Mouse (Mus musculus) granulocyte monocyte progenitor cell, adult 5-6 weeks (primary cell): ENCODE results near the gene Meis2. TPM values are rescaled to one million over a fixed set of nuclear protein-coding genes. Genes with fewer than 3 reads are reported as not detected.

ENCODE experiments used
- ATAC-seq: replicated peaks from 2 replicates; pipeline ENCODE4 v1.8.0; 2016; ENCODE audit warnings: mild to moderate bottlenecking, moderate TSS enrichment, inconsistent platforms; ENCODE audit not compliant: poor library complexity, severe bottlenecking
- total RNA-seq, 2 experiments: library from RNA; stranded (forward) in 1 of 2; stranded (reverse) in 1 of 2; fragments of 200-712, 200-1000 nt in 1 of 2; fragments of >200 nt in 1 of 2; fragmentation: Nextera tagmentation in 1 of 2; gene quantifications; 2 replicates each; pipeline ENCODE4 v1.2.3; 2014 to 2017

Gene Meis2
- total RNA-seq, 2 experiments from 2014 or later = not detected

GRCm38 (mm10) chr2:115875802-115876531, 189.7 kb downstream of the Meis2 start:
- ATAC-seq = no peak

GRCm38 (mm10) chr2:115872851-115873250, 192.8 kb downstream of the Meis2 start:
- ATAC-seq = no peak

GRCm38 (mm10) chr2:115869966-115870365, 195.7 kb downstream of the Meis2 start:
- ATAC-seq = no peak

DNA sequence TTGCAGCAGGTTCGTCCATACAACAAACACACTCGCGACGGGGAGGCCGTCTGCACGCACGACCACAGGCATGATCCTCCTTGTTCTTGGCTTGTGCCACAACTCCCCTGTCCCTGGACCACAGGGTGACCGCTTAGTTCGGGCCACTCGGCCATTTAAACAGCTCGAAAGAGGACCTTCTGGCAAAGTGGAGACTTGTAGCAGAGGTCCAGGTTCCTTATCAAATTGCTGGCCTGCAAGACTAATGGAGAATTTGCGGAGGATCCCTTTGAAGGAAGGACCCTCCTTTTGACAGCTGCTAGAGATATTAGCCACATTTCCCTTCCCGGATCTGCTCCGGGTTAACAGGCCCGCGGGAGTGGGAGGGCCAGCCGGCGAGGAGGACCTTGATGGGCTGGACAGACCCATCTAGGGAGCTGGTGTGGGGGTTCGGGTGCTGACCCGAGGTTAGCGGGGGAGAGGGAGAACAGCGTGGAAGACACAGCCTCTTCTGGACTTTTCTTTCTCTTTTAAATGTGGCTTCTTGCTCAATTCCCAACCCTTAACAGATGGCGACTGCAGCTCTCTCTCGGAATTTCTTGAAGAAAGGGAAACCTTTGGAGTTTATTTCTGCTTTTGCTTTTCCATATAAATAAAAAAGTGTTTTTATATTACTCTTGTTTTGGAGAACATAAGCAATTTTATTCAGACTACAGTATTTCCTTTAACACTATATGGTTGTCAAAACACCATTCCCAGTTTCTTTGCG, 204.9 kb downstream of the Meis2 start:
- ATAC-seq = 0 out of 2 replicates have a peak, but pooled peaks have one; percentile 13

GRCm38 (mm10) chr2:115860141-115860480, 205.5 kb downstream of the Meis2 start:
- ATAC-seq = no peak

- no peak for ATAC-seq
These were observed 206.1 kb downstream of the Meis2 start for GRCm38 (mm10) chr2:115859371-115860140.

DNA sequence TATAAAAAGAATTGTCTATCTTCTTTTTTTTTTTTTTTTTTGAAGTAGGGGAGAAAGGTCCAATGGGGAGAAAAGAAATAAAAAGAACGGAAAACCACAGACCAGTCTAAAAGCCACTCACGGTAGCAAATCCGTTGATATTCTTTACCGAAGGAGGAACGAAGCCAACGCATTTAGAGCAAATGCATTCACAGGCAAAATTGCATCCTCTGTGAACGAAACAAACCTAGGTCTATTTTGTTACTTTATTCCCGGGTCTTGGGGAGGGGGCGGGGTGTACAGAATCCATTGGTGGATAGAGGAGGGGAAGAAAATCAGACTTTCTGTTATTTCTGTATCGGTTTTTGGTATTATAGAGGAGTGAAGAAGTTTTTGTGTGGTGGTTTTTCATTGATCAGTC, 206.7 kb downstream of the Meis2 start:
- no peak for ATAC-seq

DNA sequence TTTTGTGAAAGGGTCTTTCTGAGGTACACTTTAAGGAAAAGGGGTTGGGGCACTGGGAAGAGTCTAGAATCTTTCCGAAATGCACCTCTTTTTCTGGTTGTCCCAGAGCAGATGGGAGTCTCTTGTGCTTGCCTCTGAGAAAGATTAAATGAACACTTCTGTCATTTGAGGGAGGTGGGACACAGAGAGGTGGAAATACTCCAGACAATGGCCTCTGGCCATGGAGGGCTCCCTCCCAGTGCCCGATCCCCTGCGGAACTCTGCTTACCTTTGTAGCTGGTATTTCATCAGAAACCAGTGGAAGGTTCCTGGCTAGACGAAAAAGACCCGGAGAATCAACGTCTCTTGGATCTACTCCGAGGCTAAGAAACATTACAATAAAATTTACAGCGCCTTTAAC, 207.4 kb downstream of the Meis2 start:
- no peak for ATAC-seq

DNA sequence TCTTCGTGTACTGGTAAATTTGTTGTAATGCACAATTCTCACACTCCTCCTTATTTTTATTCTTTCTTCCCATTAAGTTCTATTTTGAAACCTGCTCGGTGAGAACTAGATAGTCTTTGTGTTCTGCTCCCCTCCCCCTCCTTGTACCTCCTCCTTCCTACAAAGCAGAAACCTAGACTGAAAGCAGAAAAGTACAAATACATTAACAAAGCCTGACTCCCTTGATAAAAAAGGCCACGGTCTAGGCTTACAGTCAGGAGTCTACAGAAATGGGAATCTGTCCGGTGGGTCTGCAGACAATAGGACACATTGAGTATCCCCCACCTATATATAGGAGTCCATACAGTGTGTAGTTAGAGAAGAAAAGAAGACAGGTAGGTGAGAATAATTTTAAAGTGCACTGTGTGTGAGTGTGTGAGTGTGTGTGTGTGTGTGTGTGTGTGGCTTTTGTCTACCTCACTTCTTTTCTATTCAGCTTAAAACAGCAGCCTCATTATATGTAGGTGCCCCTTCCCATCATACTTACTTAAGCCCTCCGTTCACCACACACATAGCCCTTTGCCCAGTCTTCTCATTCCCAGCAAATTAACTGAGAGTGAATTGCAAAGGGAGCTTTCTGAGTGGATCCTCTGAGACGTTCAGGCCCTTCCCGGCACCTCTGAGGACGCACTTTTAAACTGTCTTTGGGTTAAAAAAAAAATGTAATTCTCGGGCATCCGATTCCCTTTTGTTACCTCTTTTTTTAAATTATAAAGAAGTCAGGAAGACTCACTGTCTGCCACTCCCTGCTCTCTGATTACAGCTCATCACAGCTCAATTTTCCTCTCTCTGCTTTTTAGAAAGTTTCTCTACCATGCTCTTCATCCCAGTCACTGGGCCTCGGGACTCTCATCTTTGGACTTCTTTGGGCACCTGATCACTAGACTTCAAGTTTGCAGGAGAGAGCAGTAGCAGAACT, 208.2 kb downstream of the Meis2 start:
- ATAC-seq = no peak

GRCm38 (mm10) chr2:115856401-115857073, 209.1 kb downstream of the Meis2 start:
- no peak for ATAC-seq

DNA sequence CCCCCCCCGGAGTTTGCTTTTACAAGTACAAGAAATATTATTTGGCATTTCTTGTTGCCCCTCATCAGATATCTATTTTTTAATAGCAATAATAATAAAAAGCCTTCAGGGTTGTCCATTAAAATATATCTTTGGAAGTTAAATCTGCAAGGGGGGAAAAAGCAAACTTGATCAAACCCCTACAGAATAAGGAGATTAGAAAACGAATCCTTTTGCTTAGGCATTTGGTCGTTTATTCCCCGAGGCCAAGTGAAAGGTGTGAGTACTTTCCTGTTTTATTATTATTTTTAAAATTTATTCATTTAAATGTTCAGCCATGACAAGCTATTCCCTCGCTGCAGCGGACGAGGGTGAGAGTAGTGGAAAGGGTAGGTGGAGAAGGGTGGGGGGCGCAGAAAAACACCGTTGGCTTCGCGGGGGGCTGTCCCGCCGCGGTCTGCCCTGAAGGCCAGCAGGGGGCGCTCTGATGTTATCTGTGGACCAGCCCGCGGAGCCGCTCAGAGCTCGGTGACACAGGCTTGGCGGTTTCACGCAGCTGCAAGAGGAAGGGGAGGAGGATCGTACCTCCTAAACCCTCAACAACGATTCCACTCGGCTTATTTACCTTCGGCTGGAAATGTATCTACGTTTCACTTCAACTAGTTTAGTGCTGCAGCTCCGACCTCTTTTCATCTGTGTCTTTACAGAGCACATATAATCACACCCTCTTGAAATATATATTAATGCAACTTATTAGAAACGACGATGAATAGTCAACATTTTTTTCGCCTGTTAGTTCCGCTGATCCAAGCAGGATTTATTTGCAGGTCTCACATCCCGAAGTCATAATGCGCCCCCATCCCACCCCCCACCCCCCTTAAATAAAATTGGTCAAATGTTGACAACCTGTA, 209.9 kb downstream of the Meis2 start:
- ATAC-seq = peak; percentile 83

DNA sequence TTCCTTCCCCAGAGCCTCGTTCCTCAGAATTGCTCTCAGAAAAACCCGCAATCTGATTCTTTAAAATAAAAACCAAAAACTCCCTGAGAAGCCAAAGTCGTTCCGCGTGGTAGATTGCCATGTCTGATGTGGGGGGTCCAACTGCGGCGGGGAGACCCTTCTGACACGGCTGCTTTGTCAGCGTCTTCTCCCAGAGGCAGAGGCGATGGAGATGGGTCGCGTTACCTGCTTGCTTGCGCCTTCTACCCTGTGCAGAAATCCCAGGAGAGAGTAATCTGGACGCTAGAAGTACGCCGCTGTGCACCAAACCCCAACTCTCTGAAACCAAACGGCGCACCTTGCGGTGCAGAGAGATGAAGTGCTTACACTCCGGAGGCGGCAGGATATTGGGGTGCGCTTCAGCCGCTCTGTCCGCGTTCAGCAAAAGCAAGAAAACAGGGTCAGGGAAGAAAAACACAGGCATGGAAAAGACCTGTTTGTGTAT, 210.8 kb downstream of the Meis2 start:
- ATAC-seq = no peak

DNA sequence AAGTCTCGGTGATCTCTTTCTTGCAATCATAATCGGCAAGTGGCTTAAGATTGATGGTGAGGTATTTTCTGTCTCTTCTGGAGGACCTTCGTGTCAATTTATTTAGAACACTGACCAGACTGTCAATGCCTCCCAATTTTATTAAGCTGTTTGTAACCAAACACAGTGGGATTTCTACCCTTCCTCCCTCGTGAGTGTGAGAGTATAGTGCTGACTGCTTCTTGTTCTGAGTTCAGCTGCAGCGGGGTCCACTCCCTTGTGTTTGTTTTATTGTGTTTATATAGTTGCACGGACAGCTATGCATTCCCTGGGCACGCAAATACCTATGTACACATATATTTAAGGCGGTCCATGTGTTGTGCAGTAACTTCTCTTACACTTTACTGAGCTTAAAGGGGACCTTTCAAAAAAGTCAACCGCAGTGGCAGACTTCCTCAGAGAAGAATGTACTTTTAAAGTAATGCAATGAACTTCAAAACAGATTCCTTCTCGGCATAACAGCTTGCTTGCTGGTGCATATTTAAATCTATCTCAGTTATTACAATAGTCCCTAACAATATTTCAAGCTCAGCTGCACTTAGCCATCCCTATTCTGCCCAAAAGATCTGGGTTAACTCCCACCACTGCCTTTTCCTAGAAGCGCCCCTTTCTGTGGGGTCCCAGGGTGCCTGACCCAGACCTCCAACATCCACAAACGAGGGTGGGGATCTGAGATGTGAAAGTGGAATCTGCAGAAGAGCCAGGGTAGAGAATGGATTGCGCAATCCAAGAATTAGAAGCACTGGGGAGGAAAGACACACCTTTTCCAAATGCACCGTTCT, 211.4 kb downstream of the Meis2 start:
- ATAC-seq = no peak

GRCm38 (mm10) chr2:115853221-115853620, 212.4 kb downstream of the Meis2 start:
- no peak for ATAC-seq

GRCm38 (mm10) chr2:115852615-115853014, 213.0 kb downstream of the Meis2 start:
- ATAC-seq = 0 out of 2 replicates have a peak, but pooled peaks have one; percentile 23

GRCm38 (mm10) chr2:115852109-115852508, 213.5 kb downstream of the Meis2 start:
- ATAC-seq = no peak

GRCm38 (mm10) chr2:115850961-115851360, 214.7 kb downstream of the Meis2 start:
- ATAC-seq = no peak
